Mouse (Mus musculus) kidney, embryonic 16.5 days (tissue): ENCODE measurements at regions not wholly inside any gene's neighbourhood (a gene's known extent, or its start where the extent isn't known, plus 50 kb on each side); places are given as distances from the start of the nearest gene placed in this dataset.
A peak's percentile ranks its signal among the peaks of the same experiment; 100 is the strongest.

Source experiments
- ATAC-seq: fragments of 200-750 bp; cut with Nextera tagmentation; 2 replicates; pipeline ENCODE4 v1.8.0; 2017; ENCODE audit warnings: moderate TSS enrichment; ENCODE audit not compliant: low FRiP score, low TSS enrichment
- H3K27ac ChIP-seq: fragments of 300-500 bp; sonication (generic); 2 replicates; pipeline ENCODE4 v1.5.1; 2014; ENCODE audit warnings: low read length
- H3K27me3 ChIP-seq: fragments of 300-500 bp; sonication (generic); 2 replicates; pipeline ENCODE4 v1.6.1; 2014; ENCODE audit warnings: low read length, control low read depth, mixed read lengths; ENCODE audit not compliant: insufficient read depth
- H3K36me3 ChIP-seq: fragments of 300-500 bp; sonication (generic); 2 replicates; pipeline ENCODE4 v1.6.1; 2014; ENCODE audit warnings: low read length, control low read depth, mixed read lengths; ENCODE audit not compliant: insufficient read depth
- H3K4me1 ChIP-seq: fragments of 300-500 bp; sonication (generic); 2 replicates; pipeline ENCODE4 v1.6.1; 2014; ENCODE audit warnings: low read length, control low read depth, mixed read lengths; ENCODE audit not compliant: insufficient read depth
- H3K4me2 ChIP-seq: fragments of 300-500 bp; sonication (generic); replicated peaks from 2 replicates; pipeline ENCODE4 v1.6.1; 2014; ENCODE audit warnings: low read depth, low read length
- H3K4me3 ChIP-seq: fragments of 300-500 bp; sonication (generic); 2 replicates; pipeline ENCODE4 v1.5.1; 2014; ENCODE audit warnings: mild to moderate bottlenecking, low read length
- H3K9ac ChIP-seq: fragments of 300-500 bp; sonication (generic); replicated peaks from 2 replicates; pipeline ENCODE4 v1.6.1; 2014; ENCODE audit warnings: low read length
- H3K9me3 ChIP-seq: fragments of 300-500 bp; sonication (generic); 2 replicates; pipeline ENCODE4 v1.6.1; 2016; ENCODE audit warnings: low read length, control low read depth
- WGBS: fragments of 180-500 bp; shearing (Covaris S2); extraction: QIAGEN DNeasy Blood & Tissue Kit; methylation state at CpG from one replicate; pipeline ENCODE4 v1.1.7; 2014; 5-methylcytosine and 5-hydroxymethylcytosine counted together

DNA sequence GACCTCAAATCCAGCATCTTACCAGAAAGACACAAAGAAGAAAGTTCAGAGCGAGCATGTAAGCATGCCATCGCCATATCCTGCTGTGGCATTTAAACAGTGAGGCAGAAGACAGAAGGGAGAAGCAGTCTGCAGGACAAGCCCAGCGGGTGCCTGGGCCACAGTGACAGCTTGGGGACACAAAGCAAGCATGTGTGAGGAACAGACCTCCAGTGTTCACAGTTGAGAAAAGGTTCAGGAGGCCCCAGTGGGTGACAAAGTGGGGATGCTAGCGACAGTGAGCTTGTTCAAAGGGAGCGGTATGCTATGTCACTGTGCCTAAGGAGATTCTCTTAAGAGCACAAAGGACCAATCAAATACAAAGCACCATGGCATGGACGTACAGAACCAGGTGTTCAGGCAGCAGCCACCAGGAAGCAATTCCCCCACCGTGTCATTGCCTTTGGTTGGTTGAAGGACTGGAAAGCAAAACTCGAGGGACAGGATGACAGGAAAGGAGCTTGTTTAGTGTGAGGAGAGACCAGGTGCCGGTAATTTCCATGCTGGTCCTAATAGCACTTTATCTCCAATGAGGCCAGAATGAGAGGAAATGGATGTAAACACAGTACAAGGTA lies 77.9 kb upstream of the Arhgap21 start:
- Histone ChIP-seq H3K4me1 (no peaks in the 10 kb centered on the region), H3K4me3 (no peak overlapping the region), H3K27me3 (no peaks in the 10 kb centered on the region), H3K4me2 (no peak overlapping the region), H3K36me3 (no peaks in the 10 kb centered on the region), H3K9me3 (no peaks in the 10 kb centered on the region), H3K27ac (no peak overlapping the region), H3K9ac (no peak overlapping the region)
- 62% methylated on average over 9 of the region's 9 CpGs for WGBS
- ATAC-seq = no peak

DNA sequence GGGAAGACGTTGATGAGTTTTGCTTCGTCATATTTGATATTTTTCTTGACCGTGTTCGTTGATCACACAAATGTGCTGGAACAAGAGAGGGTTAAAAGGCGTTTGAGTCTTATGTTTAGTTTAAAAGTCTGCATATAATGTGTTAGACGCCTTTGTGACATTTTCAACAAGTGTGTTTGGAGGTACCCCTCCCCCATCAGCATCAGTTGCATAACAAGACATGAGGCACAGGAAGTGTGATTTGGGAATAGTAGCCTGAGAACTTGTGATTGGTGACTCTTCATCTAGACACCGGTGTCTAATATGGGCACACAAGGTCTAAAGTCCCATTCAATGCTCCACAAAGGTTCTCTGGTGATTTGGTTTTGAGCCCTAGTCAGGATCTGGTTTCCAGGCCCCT lies 76.1 kb upstream of the Arhgap21 start:
- no peak for ATAC-seq
- Histone ChIP-seq H3K27me3 (no peaks in the 10 kb centered on the region), H3K4me3 (no peak overlapping the region), H3K9me3 (no peaks in the 10 kb centered on the region), H3K27ac (no peak overlapping the region), H3K36me3 (no peaks in the 10 kb centered on the region), H3K9ac (no peak overlapping the region), H3K4me2 (no peak overlapping the region), H3K4me1 (no peaks in the 10 kb centered on the region)
- 89% methylated on average over 7 of the region's 7 CpGs for WGBS

DNA sequence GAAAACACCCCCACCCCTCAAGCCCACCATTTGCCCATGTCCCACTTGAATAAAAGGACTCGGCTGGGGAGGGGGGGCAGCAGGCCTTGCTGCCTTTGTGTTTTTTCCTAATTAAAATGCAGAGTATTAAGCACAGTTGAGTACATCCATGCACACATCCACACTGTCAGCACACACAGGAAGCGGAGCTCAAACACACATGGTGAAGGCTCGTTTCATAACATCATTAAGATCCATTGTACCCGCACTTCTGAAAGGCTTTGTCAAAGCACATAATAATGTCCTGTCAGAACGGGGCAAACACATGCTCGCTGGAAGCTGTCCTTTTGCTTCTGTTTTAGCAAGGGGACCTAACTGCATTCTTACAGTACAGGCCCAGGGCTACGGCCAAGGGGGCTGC lies 75.3 kb upstream of the Arhgap21 start:
- 79% methylated on average over 7 of the region's 7 CpGs for WGBS
- H3K27ac ChIP-seq = no peak overlapping the region
- ATAC-seq = no peak

DNA sequence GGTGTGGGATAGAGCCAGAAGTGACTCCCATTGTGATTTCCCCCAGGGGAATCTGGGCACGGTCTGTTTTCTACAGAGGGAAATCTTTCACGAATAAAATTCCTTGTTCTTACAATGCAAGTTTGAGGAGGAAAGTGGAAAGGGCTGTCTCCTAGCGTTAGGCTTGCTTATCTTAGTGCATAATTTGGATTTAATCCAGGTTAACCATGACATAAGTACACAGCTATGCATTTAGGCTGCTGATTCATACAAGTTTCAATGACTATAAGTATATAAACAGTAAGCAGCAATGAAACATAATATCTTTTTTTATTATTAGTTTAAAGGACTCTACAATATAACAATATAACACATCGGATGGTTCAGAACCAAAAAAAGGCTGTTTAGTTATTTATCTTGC lies 74.6 kb upstream of the Arhgap21 start:
- 54% methylated on average over 4 of the region's 4 CpGs for WGBS
- Histone ChIP-seq H3K27me3 (no peaks in the 10 kb centered on the region), H3K4me1 (no peaks in the 10 kb centered on the region), H3K4me3 (no peak overlapping the region), H3K27ac (no peak overlapping the region), H3K36me3 (no peaks in the 10 kb centered on the region), H3K9ac (no peak overlapping the region), H3K4me2 (no peak overlapping the region), H3K9me3 (no peaks in the 10 kb centered on the region)
- no peak for ATAC-seq

More for the DNA sequence above, 75.3 kb upstream of the Arhgap21 start:
- H3K9ac ChIP-seq = no peak overlapping the region
- H3K4me1 ChIP-seq = no peaks in the 10 kb centered on the region
- no peak overlapping the region for H3K4me2 ChIP-seq
- no peaks in the 10 kb centered on the region for H3K27me3 ChIP-seq
- no peaks in the 10 kb centered on the region for H3K36me3 ChIP-seq
- no peak overlapping the region for H3K4me3 ChIP-seq
- no peaks in the 10 kb centered on the region for H3K9me3 ChIP-seq

DNA sequence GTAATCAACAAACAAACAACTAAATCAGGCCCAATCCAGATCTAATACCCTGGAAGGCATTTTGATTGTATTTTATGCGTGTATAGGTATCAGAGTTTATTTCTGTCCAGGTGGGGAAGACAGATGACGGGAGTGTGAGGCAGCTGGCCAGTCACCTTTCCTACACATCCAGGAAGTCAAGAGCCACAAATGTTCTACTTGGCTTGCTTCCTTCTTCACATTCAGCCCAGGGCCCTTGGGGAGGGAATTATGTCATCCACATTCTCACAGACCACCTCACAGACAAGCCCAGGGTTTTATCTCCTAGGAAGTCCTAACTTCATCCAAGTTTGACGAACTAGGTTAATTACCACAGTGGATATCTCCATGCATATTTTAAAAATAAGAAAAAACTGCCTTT lies 68.9 kb upstream of the Arhgap21 start:
- Histone ChIP-seq H3K27ac (no peak overlapping the region), H3K4me1 (peaks cover 6% of the 10 kb centered on the region; the same call in 1 of the 2 replicates), H3K27me3 (no peaks in the 10 kb centered on the region), H3K9ac (no peak overlapping the region), H3K4me3 (no peak overlapping the region), H3K36me3 (no peaks in the 10 kb centered on the region), H3K4me2 (no peak overlapping the region), H3K9me3 (no peaks in the 10 kb centered on the region)
- no peak for ATAC-seq
- 80% methylated on average over 3 of the region's 3 CpGs for WGBS

DNA sequence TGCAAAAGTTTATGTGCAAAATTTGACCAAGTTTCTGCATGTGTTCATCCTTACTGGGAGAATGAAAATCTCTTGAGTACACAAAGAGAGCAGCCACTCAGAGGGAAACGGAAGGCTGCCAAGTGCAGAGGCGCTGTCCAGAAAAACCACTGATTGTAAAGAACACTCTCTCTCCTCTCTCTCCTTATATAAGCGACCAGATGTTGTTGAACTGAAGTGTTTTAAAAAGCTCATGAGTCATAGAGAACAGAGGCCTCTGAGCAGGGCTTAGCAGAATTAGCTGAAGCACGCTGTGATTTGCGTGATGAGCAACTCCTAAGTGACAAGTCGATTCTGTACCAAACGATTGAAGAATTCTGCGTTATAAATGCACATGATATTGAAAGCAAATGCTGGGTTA lies 68.5 kb upstream of the Arhgap21 start:
- Histone ChIP-seq H3K9me3 (no peaks in the 10 kb centered on the region), H3K27me3 (no peaks in the 10 kb centered on the region), H3K4me1 (peaks cover 6% of the 10 kb centered on the region; the same call in 1 of the 2 replicates), H3K4me3 (no peak overlapping the region), H3K9ac (no peak overlapping the region), H3K36me3 (no peaks in the 10 kb centered on the region), H3K4me2 (no peak overlapping the region), H3K27ac (no peak overlapping the region)
- ATAC-seq = no peak
- WGBS = 49% methylated on average over 8 of the region's 8 CpGs

DNA sequence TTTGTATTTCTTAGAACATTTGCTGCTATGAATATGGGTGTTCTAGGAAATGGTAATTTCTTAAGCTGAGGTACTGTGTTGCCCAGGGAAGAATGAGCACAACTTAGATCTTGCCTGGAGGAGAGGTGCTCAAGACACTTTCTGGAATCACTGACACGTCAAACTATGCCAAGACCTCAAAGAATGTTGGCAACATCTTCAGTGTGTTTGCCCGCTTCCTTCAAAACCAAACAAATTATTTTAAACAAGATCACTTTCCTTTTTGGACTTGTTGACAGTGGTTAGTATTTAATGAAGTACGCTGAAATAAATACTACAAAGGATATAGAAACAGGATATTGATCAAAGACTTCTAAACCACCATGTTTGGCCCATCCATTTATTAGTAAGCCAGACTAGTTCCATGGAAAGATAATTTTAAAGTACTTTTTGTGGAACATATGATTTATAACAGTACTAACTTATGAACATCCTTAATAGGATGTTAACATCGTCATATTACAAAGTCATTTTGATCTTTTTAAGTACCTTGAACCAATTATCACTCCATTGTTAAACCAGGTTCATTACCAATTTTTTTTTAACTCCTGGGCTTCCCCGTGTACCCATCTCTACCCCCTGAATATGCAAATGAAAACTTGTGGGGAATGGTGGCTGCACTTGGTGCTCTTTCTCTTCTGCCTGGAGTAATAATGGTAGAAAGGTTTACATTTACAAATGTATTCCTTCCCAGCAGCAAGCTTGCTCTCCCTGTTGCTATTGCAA lies 67.4 kb upstream of the Arhgap21 start:
- no peak overlapping the region for H3K9ac ChIP-seq
- H3K4me2 ChIP-seq = no peak overlapping the region
- H3K36me3 ChIP-seq = no peaks in the 10 kb centered on the region
- H3K27ac ChIP-seq = no peak overlapping the region
- 80% methylated on average over 5 of the region's 5 CpGs for WGBS
- no peak for ATAC-seq
- H3K9me3 ChIP-seq = no peaks in the 10 kb centered on the region
- no peaks in the 10 kb centered on the region for H3K27me3 ChIP-seq
- peaks cover 6% of the 10 kb centered on the region; the same call in 1 of the 2 replicates for H3K4me1 ChIP-seq
- H3K4me3 ChIP-seq = no peak overlapping the region

DNA sequence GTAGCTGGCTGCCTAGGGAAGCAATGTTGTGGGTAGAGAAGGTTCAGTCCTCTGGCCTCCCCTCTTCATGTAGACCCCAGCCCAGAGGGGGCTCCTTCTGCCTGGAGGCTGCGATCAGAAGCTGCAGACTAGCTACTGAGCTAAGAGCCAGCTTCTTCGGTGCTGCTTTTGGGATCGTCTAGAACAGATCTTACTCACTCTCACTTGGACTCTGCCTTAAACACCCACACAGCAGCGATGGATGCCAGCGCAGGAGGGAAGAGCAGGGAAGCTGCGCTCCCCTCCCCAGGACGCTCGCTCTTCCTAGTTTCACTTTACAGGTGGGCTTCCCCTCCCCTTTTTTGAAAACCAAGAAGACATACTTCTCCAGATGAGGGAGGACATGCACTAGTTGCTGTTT lies 66.0 kb upstream of the Arhgap21 start:
- Histone ChIP-seq H3K4me1 (peaks cover 6% of the 10 kb centered on the region; the same call in 1 of the 2 replicates), H3K9ac (no peak overlapping the region), H3K27ac (no peak overlapping the region), H3K4me2 (peak overlapping the region; percentile 31), H3K9me3 (no peaks in the 10 kb centered on the region), H3K4me3 (0 out of 2 replicates have a peak overlapping the region, but pooled peaks have one; percentile 8), H3K27me3 (no peaks in the 10 kb centered on the region), H3K36me3 (no peaks in the 10 kb centered on the region)
- 30% methylated on average over 8 of the region's 8 CpGs for WGBS
- ATAC-seq = no peak

DNA sequence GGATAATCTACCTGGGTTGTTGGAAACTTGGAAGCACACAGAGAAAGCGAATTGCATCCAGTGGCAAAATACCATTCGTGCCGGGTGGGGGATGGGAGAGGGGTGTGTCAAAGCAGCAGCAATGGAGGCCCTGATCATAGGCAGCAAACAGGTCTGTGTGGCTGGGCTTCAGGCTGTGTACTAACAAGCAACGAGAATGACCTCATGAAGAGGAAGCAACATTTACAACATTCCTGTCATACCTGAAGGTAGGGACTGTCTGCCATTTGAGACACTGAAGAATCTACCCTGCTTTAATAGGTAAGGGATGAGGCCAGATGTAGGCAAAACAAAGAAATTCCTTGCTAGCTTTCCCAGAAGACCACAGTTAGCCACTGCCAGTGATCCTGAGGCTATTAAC lies 62.0 kb upstream of the Arhgap21 start:
- Histone ChIP-seq H3K9me3 (no peaks in the 10 kb centered on the region), H3K27me3 (no peaks in the 10 kb centered on the region), H3K36me3 (no peaks in the 10 kb centered on the region), H3K9ac (no peak overlapping the region), H3K27ac (no peak overlapping the region), H3K4me1 (peaks cover 4% of the 10 kb centered on the region; the same call in 1 of the 2 replicates), H3K4me3 (no peak overlapping the region), H3K4me2 (no peak overlapping the region)
- no peak for ATAC-seq
- 59% methylated on average over 4 of the region's 4 CpGs for WGBS

DNA sequence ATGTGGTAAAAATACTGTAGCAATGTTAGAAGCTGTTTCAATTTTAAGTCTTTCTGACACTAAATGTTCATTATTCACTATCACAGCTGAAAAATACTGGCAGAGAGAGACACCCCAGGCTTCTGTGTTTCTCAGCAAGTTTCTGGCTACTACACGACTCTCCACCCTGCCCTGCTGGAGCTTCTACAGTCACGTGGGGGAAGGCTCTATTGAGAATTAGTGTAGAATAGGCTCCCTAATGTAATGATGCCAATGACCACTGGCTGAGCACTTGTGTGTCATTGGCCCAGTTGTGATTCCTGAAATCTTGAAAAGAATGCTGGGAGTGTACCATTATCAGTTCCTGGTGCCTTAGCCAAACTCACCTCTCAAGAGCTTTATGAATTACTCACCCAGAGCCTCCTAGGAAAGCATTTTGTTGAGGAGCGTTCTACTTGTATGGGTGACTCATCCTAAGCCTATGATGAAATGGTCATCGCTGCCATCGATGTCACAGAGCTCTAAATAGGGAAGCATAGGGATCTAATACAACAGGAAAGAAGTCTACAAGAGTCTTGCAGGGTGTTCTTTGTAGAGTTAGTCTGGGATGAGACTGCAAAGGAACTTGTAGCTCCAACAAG lies 60.8 kb upstream of the Arhgap21 start:
- WGBS = 84% methylated on average over 5 of the region's 5 CpGs
- Histone ChIP-seq H3K27ac (no peak overlapping the region), H3K27me3 (no peaks in the 10 kb centered on the region), H3K4me1 (no peaks in the 10 kb centered on the region), H3K4me3 (no peak overlapping the region), H3K4me2 (no peak overlapping the region), H3K9ac (no peak overlapping the region), H3K9me3 (no peaks in the 10 kb centered on the region), H3K36me3 (no peaks in the 10 kb centered on the region)
- ATAC-seq = no peak
